Mouse (Mus musculus): Measurements from ENCODE around the gene Cfdp1.

GRCm38 (mm10) chr8:111888091-111888650, 34.1 kb upstream of the Cfdp1 start:
- no peak for TF ChIP-seq POLR2A (IDR thresholded peaks at IDR 0.05; ENCODE audit: borderline replicate concordance, extremely low read depth, insufficient read depth, insufficient read length, poor library complexity, severe bottlenecking)
- TF ChIP-seq CTCF (IDR thresholded peaks at IDR 0.05; ENCODE audit: borderline replicate concordance, extremely low read depth, insufficient read depth, insufficient read length), result no peak

All from brain, embryonic 14.5 days (tissue).